Mouse (Mus musculus) heart, embryonic 14.5 days (tissue): ENCODE measurements around the gene Kdelr1. TPM values are rescaled to one million over a fixed set of nuclear protein-coding genes. Genes with fewer than 3 reads are reported as not detected.

ENCODE experiments used
- ATAC-seq: fragments of 200-750 bp; cut with Nextera tagmentation; 2 replicates; pipeline ENCODE4 v1.8.0; 2017; ENCODE audit warnings: low read depth, moderate TSS enrichment; ENCODE audit not compliant: insufficient number of reproducible peaks, insufficient read depth, low FRiP score
- H3K27ac ChIP-seq, 2 experiments: fragments of 200-500 bp in 1 of 2; fragments of 300-500 bp in 1 of 2; sonication (generic) in 1 of 2; replicated peaks in 1 of 2; 2 replicates each; pipeline ENCODE4 v1.5.1; 2012 to 2014; ENCODE audit warnings: low read depth in 2 of 2, low read length in 2 of 2, control low read depth in 1 of 2, mild to moderate bottlenecking in 1 of 2, mixed read lengths in 1 of 2; ENCODE audit not compliant: control insufficient read depth in 1 of 2, insufficient read depth in 1 of 2
- H3K27me3 ChIP-seq: fragments of 300-500 bp; sonication (generic); 2 replicates; pipeline ENCODE4 v1.6.1; 2014; ENCODE audit warnings: mild to moderate bottlenecking, low read length, control low read depth; ENCODE audit not compliant: control insufficient read depth, insufficient read depth
- H3K36me3 ChIP-seq: fragments of 300-500 bp; sonication (generic); 2 replicates; pipeline ENCODE4 v1.6.1; 2014; ENCODE audit warnings: mild to moderate bottlenecking, control low read depth, low read length, mixed read lengths; ENCODE audit not compliant: control insufficient read depth, insufficient read depth
- H3K4me1 ChIP-seq, 2 experiments: fragments of 200-500 bp in 1 of 2; fragments of 300-500 bp in 1 of 2; sonication (generic) in 1 of 2; 2 replicates each; pipeline ENCODE4 v1.6.1; 2012 to 2014; ENCODE audit warnings: low read length in 2 of 2, control low read depth in 1 of 2, mixed read lengths in 1 of 2; ENCODE audit not compliant: control insufficient read depth in 2 of 2, insufficient read depth in 2 of 2
- H3K4me2 ChIP-seq: fragments of 300-500 bp; sonication (generic); 2 replicates; pipeline ENCODE4 v1.6.1; 2014; ENCODE audit warnings: mild to moderate bottlenecking, low read length
- H3K4me3 ChIP-seq, 2 experiments: fragments of 200-500 bp in 1 of 2; fragments of 300-500 bp in 1 of 2; sonication (generic) in 1 of 2; 2 replicates each; pipeline ENCODE4 v1.5.1; 2012 to 2014; ENCODE audit warnings: low read length in 2 of 2, mild to moderate bottlenecking in 2 of 2, control low read depth in 1 of 2, low read depth in 1 of 2, moderate library complexity in 1 of 2; ENCODE audit not compliant: control insufficient read depth in 1 of 2, insufficient read depth in 1 of 2
- H3K9ac ChIP-seq: fragments of 300-500 bp; sonication (generic); 2 replicates; pipeline ENCODE4 v1.6.1; 2014; ENCODE audit warnings: mild to moderate bottlenecking, low read length
- H3K9me3 ChIP-seq: fragments of 300-500 bp; sonication (generic); 2 replicates; pipeline ENCODE4 v1.6.1; 2016; ENCODE audit warnings: low read length, control low read depth; ENCODE audit not compliant: control insufficient read depth
- WGBS: fragments of 180-500 bp; shearing (Covaris S2); extraction: QIAGEN DNeasy Blood & Tissue Kit; methylation state at CpG from one replicate; pipeline ENCODE4 v1.1.7; 2014; 5-methylcytosine and 5-hydroxymethylcytosine counted together
- polyA plus RNA-seq: library from polyadenylated mRNA; unstranded; fragments of >200 nt; fragmentation: Nextera tagmentation; extraction: Ambion mirVana; gene quantifications from 2 replicates; pipeline ENCODE4 v1.2.1, GENCODE M21; 2014

The Kdelr1 gene
- polyA plus RNA-seq, 1 experiment from 2014 or later: 125 TPM

DNA sequence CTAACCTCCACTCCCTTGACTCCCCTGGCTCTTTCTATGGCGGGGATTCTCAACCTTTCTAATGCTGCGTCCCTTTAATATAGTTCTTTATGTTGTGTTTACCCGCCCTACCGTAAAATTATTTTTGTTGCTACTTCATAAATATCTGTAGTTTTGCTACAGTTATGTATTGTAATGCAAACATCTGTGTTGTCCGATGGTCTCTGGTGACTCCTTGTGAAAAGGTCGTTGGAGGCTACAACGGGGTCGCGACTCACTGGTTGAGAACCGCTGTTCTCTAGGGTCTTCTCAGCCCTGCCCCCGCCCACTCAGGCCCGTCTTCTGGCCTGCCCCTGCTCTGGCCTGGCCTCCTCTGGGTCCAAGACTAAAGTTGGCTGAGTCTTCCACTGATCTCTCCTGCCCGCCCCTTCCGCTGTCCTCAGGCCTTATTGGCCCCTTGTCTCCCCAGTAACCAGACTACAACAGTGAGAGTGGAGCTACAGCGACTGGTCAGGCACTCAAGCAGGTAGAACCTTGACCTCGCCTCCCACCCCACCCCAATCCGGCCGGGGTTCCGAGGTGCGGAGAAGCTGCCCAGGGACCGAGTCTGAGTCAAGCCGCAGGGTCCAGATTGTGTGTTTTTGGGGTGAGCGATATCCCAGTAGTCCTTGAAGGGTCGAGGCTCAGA is 51.3 kb downstream of the Kdelr1 start, which contains the start of gene Ccdc114:
Gene Ccdc114 (plus strand): TSS at position 311 of the 667 bp plus-strand sequence.
- Histone ChIP-seq H3K4me1 (peaks cover 9 to 17% of the 10 kb centered on the region in 2 experiments), H3K27ac (peak within 1 kb of the TSS; percentile 94 to 96), H3K9ac (peak within 1 kb of the TSS; percentile 67), H3K4me3 (peak within 1 kb of the TSS; percentile 46 to 62), H3K27me3 (peaks cover 5% of the 10 kb centered on the region; the same call in 1 of the 2 replicates), H3K4me2 (peak within 1 kb of the TSS; percentile 76), H3K36me3 (peaks cover 5% of the 10 kb centered on the region; the same call in 1 of the 2 replicates), H3K9me3 (no peaks in the 10 kb centered on the region)
- peak; percentile 72 for ATAC-seq
- WGBS: 3% methylated on average over 24 of the region's 24 CpGs

DNA sequence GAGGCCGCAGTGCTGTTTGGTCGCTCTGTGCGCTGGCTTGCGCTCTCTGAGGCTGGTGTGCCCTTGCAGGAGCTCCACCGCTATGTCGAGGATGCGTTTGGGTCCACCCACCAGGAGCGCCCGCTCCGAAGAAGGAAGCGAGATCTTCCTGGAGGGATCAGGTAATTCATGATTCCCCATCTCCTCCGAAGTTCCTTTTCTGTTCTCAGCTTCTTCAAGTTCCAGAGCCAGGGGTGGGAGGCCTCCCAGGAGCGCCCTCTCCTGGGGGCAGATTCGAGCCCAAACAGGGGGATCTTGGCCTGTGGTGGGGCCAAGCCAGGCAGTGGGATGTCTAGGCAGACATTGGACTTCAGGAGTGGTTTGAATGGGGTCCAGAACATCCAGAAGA is 51.9 kb downstream of the Kdelr1 start:
- Histone ChIP-seq H3K4me1 (peaks cover 9 to 19% of the 10 kb centered on the region in 2 experiments), H3K9ac (peak overlapping the region; percentile 65), H3K9me3 (no peaks in the 10 kb centered on the region), H3K27me3 (peaks cover 5% of the 10 kb centered on the region), H3K4me2 (peak overlapping the region; percentile 76), H3K27ac (peak overlapping the region; percentile 21 to 94; a peak in 3 of 4 replicates), H3K36me3 (no peaks in the 10 kb centered on the region), H3K4me3 (peak overlapping the region; percentile 46 to 62)
- ATAC-seq: no peak
- WGBS: 12% methylated on average over 14 of the region's 14 CpGs

DNA sequence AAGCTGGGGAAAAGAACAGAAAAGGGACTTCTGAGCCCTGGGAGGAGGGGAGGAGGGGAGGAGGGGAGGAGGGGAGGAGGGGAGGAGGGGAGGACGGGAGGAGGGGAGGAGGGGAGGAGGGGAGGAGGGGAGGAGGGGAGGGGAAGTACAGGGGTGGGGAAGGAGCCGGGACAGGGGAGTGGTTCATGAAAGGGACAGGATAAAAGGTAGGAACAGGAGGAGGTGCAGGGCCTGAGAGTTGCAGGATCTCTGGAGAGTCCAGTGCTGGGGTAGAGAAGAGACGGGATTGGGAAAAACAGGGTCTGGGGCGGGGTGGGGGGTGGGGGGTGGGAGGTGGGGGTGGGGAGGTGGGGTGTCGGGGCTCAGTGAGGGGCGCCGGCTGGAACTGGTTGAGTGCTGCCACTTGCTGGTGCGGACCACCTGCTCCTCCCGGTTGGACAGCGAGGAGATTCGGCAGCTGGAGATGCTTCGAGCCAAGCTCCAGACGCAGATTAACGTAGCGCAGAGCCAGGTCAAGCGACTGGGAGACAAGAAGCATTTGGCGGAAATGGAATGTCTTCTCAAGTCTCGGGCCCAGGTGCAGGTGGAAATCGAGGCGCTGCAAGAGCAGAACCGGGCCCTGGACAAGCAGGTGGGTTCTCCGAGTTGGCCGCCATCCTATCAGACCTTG is 56.2 kb downstream of the Kdelr1 start:
- no peak overlapping the region for H3K9ac ChIP-seq
- no peak overlapping the region for H3K27ac ChIP-seq
- no peaks in the 10 kb centered on the region for H3K36me3 ChIP-seq
- no peak for ATAC-seq
- peaks cover 13% of the 10 kb centered on the region; the same call in 1 of the 2 replicates for H3K9me3 ChIP-seq
- peaks cover 5% of the 10 kb centered on the region for H3K27me3 ChIP-seq
- WGBS: 14% methylated on average over 20 of the region's 23 CpGs
- no peak overlapping the region for H3K4me2 ChIP-seq
- H3K4me3 ChIP-seq: no peak overlapping the region
- H3K4me1 ChIP-seq: peaks cover 0 to 8% of the 10 kb centered on the region in 2 experiments; a peak in 2 of 4 replicates

GRCm38 (mm10) chr7:45929688-45930087 is 57.1 kb downstream of the Kdelr1 start:
- Histone ChIP-seq H3K4me3 (no peak overlapping the region), H3K36me3 (no peaks in the 10 kb centered on the region), H3K27ac (no peak overlapping the region), H3K9ac (no peak overlapping the region), H3K9me3 (peaks cover 13% of the 10 kb centered on the region; the same call in 1 of the 2 replicates), H3K4me2 (no peak overlapping the region), H3K4me1 (peaks cover 0 to 2% of the 10 kb centered on the region in 2 experiments; a peak in 2 of 4 replicates), H3K27me3 (peaks cover 5% of the 10 kb centered on the region)
- WGBS: 79% methylated on average over 1 of the region's 1 CpGs
- ATAC-seq: no peak

Other genes with a start within 250 kb of the Kdelr1 start
- gene Rasip1, start 245.3 kb upstream of the Kdelr1 start, polyA plus RNA-seq: 22.4 and 24.3 TPM in 2 replicates
- 6.2 and 7.6 TPM in 2 replicates for gene Mamstr, start 232.8 kb upstream of the Kdelr1 start, polyA plus RNA-seq
- gene Fut2, start 206.4 kb upstream of the Kdelr1 start, polyA plus RNA-seq: 2.4 and 2.7 TPM in 2 replicates
- not detected in 2 replicates for gene Ntn5, start 188.8 kb upstream of the Kdelr1 start, polyA plus RNA-seq
- gene Sec1, start 178.4 kb upstream of the Kdelr1 start, polyA plus RNA-seq: 0.28 and 0.41 TPM in 2 replicates
- 6.8 and 8.0 TPM in 2 replicates for gene Car11, start 172.9 kb upstream of the Kdelr1 start, polyA plus RNA-seq
- gene Dbp, start 167.7 kb upstream of the Kdelr1 start, polyA plus RNA-seq: 4.5 and 7.3 TPM in 2 replicates
- 666 and 743 TPM in 2 replicates for gene Rpl18, start 157.3 kb upstream of the Kdelr1 start, polyA plus RNA-seq
- 11.9 and 12.5 TPM in 2 replicates for gene Sphk2, start 154.8 kb upstream of the Kdelr1 start, polyA plus RNA-seq
- gene Fam83e, start 151.6 kb upstream of the Kdelr1 start, polyA plus RNA-seq: 0.16 and 0.31 TPM in 2 replicates
- not detected in 2 replicates for gene Spaca4, start 147.0 kb upstream of the Kdelr1 start, polyA plus RNA-seq
- 0.31 and 1.1 TPM in 2 replicates for gene Lmtk3, start 89.0 kb upstream of the Kdelr1 start, polyA plus RNA-seq
- gene Sult2b1, start 88.1 kb upstream of the Kdelr1 start, polyA plus RNA-seq: 0.30 and 0.81 TPM in 2 replicates
- 88.6 and 89.7 TPM in 2 replicates for gene Cyth2, start 58.2 kb upstream of the Kdelr1 start, polyA plus RNA-seq
- gene Kcnj14, start 48.0 kb upstream of the Kdelr1 start, polyA plus RNA-seq: 0.26 and 0.78 TPM in 2 replicates
- 33.5 and 36.2 TPM in 2 replicates for gene Grwd1, start 41.8 kb upstream of the Kdelr1 start, polyA plus RNA-seq
- 0.12 and 0.15 TPM in 2 replicates for gene Grin2d, start 5.6 kb downstream of the Kdelr1 start, polyA plus RNA-seq
- gene Syngr4, start 23.9 kb downstream of the Kdelr1 start, polyA plus RNA-seq: 0.86 and 1.5 TPM in 2 replicates
- 5.1 and 8.7 TPM in 2 replicates for gene Tmem143, start 24.2 kb downstream of the Kdelr1 start, polyA plus RNA-seq
- gene Emp3, start 48.6 kb downstream of the Kdelr1 start, polyA plus RNA-seq: 76.6 and 90.5 TPM in 2 replicates
- 2.4 and 2.7 TPM in 2 replicates for gene Ccdc114, start 51.3 kb downstream of the Kdelr1 start, polyA plus RNA-seq
- gene Abcc6, start 157.5 kb downstream of the Kdelr1 start, polyA plus RNA-seq: not detected in 2 replicates
- gene Nomo1, start 160.9 kb downstream of the Kdelr1 start, polyA plus RNA-seq: 18.1 and 20.3 TPM in 2 replicates
- gene Kcnj11, start 228.0 kb downstream of the Kdelr1 start, polyA plus RNA-seq: 8.0 and 8.1 TPM in 2 replicates